Mouse (Mus musculus) liver, adult 2 months (tissue): Measurements from ENCODE around the gene Hoxd9.

Source experiments
- CTCF ChIP-seq: fragments of 200-500 bp; IDR thresholded peaks from 2 replicates; pipeline ENCODE4 v1.5.1; 2011; ENCODE audit warnings: low read depth, low read length, control low read depth
- POLR2A ChIP-seq: fragments of 200-500 bp; IDR thresholded peaks from 2 replicates; pipeline ENCODE4 v1.6.1; 2011; ENCODE audit warnings: low read length, control low read depth; ENCODE audit not compliant: insufficient read depth; ENCODE audit errors: extremely low read depth

DNA sequence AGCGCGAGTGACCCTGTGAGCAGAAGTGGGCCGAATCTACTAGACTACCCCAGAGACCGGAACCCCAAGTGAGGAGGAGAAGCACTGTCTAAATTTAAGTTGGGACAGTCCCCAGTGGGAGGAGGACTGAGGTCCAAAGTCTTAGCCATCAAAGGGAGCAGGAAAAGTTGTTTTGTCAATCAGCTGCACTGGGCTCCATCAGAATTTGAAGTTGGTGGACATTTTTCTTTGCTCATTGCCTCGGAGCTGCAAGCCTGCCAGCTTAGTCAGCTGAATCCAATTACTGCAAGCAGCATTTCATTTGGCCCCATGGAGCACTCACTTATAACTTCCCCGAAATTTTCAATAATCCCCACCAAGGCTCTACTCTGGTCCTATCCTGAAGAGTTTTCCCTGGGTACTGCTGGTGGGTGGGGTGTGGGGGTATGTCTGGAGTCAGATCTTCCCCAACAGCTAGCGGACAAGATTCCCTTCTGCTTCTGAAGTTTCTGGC is 40.1 kb downstream of the Hoxd9 start:
- TF ChIP-seq CTCF: no peak
- no peak for TF ChIP-seq POLR2A
